Mouse (Mus musculus) mature B cell (primary cell): ENCODE measurements around the gene Ptcd2.

Experiments
- in situ Hi-C: fragments of 300-500 bp; cut with MboI; formaldehyde crosslinking; loops from 2 replicates; pipeline ENCODE4 v1.14.3; 2019

Gene Ptcd2

DNA sequence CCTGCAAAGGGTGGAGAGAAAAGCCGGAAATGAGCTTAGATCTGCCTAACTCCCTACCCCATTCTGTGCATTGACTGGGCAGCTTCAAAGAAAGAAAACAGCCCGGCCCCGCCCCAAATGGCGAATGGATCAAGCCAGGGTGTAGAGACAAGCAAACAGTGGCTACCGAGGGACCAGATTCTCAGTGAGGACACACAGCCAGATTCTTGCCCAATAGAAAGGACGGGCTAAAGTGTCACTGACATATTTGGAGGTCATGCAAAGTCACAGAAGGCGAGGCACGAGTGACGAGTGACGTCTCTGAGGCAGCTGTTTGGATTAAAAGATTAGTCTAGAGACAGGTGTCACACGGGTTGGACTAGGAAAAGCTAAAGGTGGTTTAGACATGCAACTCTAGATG lies 40.1 kb downstream of the Ptcd2 start:
- in situ Hi-C loops = no loop called here

DNA sequence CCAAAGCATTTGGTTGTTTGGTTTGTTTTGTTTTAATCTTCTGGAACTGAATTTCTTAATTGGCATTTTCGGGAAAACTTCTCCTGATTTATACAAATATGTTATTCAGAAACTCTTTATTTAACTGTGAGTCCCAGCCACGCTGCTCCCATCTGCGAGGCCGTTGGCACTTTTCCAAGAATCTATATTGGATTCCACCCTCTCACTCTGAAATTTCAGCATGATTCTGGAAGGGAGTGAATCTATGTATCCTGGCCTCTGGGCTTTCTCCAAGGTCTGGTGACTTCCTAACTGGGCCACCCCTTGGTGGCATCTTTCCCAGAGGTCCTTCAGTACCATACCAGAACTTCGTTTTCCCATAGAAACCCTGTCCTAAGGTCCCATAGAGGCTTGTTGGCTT lies 40.7 kb downstream of the Ptcd2 start:
- in situ Hi-C loops = no loop called here

GRCm38 (mm10) chr13:99299921-99300320 lies 44.6 kb downstream of the Ptcd2 start:
- in situ Hi-C loops = no loop called here

GRCm38 (mm10) chr13:99294176-99294575 lies 50.3 kb downstream of the Ptcd2 start:
- in situ Hi-C loops = no loop called here

- in situ Hi-C loops = no loop called here
Observed at GRCm38 (mm10) chr13:99290766-99291165, 53.7 kb downstream of the Ptcd2 start.

DNA sequence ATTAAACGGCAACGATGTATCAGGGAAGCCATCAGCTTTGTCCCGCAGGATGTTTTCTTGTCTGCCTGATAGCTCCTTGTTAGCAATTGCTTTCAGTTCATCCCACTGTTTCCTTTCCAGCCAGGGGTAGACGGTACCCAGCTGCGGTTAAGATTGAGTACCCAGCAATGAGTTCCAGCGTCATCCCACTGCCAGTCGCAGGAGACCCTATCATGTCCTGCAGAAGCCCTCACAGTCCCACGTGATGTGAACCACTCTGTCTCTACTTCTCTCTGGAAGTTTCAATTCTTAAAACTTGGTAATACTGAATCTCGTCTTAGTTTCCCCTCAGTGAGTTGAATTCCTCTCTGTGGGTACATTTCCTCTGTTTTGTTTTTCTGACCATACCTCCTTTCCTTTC lies 56.7 kb downstream of the Ptcd2 start:
- in situ Hi-C loops = no loop called here

GRCm38 (mm10) chr13:99287207-99287606 lies 57.3 kb downstream of the Ptcd2 start:
- in situ Hi-C loops = no loop called here

- in situ Hi-C loops = no loop called here
Observed at GRCm38 (mm10) chr13:99285241-99285640, 59.3 kb downstream of the Ptcd2 start.

GRCm38 (mm10) chr13:99284400-99285160 lies 59.9 kb downstream of the Ptcd2 start:
- in situ Hi-C loops = no loop called here

- in situ Hi-C loops = no loop called here
Observed at GRCm38 (mm10) chr13:99283916-99284315, 60.6 kb downstream of the Ptcd2 start.

GRCm38 (mm10) chr13:99282961-99283360 lies 61.5 kb downstream of the Ptcd2 start:
- in situ Hi-C loops = no loop called here

GRCm38 (mm10) chr13:99279351-99279750 lies 65.2 kb downstream of the Ptcd2 start:
- in situ Hi-C loops = no loop called here

DNA sequence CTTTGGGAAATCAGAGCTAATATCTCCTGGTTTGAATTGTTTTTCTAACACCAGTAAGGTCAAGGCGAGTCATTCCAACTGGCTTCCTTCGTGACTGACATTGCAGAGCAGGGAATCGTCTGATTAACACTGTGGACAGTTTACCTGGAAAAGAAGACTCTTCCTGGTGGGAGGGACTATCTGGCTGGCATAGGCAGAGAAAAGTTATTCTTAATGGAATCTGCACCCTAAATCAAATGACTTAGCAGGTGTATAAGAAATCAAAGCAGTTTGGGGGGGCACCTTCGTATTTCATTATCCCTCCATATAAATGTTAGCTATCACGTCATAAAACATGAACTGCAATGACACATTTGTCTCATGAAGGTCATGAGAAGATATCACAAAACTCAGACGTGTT lies 66.0 kb downstream of the Ptcd2 start:
- in situ Hi-C loops = no loop called here

DNA sequence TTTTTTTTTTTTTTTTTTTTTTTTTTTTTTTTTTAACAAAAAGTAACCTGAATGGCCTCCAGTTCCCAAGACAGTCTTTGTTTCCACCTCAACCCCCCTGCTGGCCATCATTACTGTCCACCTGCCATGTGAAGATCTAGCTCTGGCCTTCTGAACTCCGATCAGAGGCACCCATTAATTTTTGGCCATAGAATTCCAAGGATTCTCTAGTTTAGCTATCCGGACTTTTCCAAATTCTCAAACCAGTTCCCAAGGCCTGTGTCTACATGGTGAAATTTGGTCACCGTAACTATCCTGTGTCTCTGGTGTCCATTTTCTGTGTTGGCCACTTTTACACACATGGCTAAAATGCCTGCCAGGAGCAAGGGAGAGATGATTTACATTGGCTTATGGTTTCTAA lies 67.0 kb downstream of the Ptcd2 start:
- in situ Hi-C loops = no loop called here

- in situ Hi-C loops = no loop called here
Observed at GRCm38 (mm10) chr13:99272046-99272445, 72.5 kb downstream of the Ptcd2 start.
